Mouse (Mus musculus) hindbrain, embryonic 14.5 days (tissue): ENCODE data around the gene Pidd1. TPM values are rescaled to one million over a fixed set of nuclear protein-coding genes. Genes with fewer than 3 reads are reported as not detected.

ENCODE experiments used
- ATAC-seq: fragments of 200-750 bp; cut with Nextera tagmentation; 2 replicates; pipeline ENCODE4 v1.8.0; 2017; ENCODE audit warnings: moderate number of reproducible peaks, mild to moderate bottlenecking, moderate TSS enrichment, moderate library complexity; ENCODE audit not compliant: low FRiP score
- DNase-seq: peaks from one replicate; pipeline ENCODE4 v3.0.0-alpha.2; 2015; ENCODE audit warnings: low spot score
- H3K27ac ChIP-seq: fragments of 300-500 bp; sonication (generic); 2 replicates; pipeline ENCODE4 v1.5.1; 2014; ENCODE audit warnings: mild to moderate bottlenecking, moderate library complexity
- H3K27me3 ChIP-seq: fragments of 300-500 bp; sonication (generic); 2 replicates; pipeline ENCODE4 v1.6.1; 2014; ENCODE audit warnings: mild to moderate bottlenecking, low read length, mixed read lengths; ENCODE audit not compliant: control insufficient read depth, insufficient read depth
- H3K36me3 ChIP-seq: fragments of 300-500 bp; sonication (generic); replicated peaks from 2 replicates; pipeline ENCODE4 v1.6.1; 2014; ENCODE audit not compliant: control insufficient read depth, insufficient read depth
- H3K4me1 ChIP-seq: fragments of 300-500 bp; sonication (generic); replicated peaks from 2 replicates; pipeline ENCODE4 v1.6.1; 2014; ENCODE audit warnings: antibody characterized with exemption, low read length, mixed read lengths; ENCODE audit not compliant: control insufficient read depth, insufficient read depth
- H3K4me2 ChIP-seq: fragments of 300-500 bp; sonication (generic); replicated peaks from 2 replicates; pipeline ENCODE4 v1.6.1; 2014; ENCODE audit warnings: mild to moderate bottlenecking, moderate library complexity
- H3K4me3 ChIP-seq: fragments of 300-500 bp; sonication (generic); replicated peaks from 2 replicates; pipeline ENCODE4 v1.5.1; 2014; ENCODE audit warnings: mild to moderate bottlenecking, low read length
- H3K9ac ChIP-seq: fragments of 300-500 bp; sonication (generic); 2 replicates; pipeline ENCODE4 v1.6.1; 2014
- H3K9me3 ChIP-seq: fragments of 300-500 bp; sonication (generic); 2 replicates; pipeline ENCODE4 v1.6.1; 2016; ENCODE audit warnings: low read length; ENCODE audit not compliant: control insufficient read depth
- WGBS: fragments of 180-500 bp; shearing (Covaris S2); extraction: QIAGEN DNeasy Blood & Tissue Kit; methylation state at CpG from one replicate; pipeline ENCODE4 v1.1.7; 2014; 5-methylcytosine and 5-hydroxymethylcytosine counted together
- polyA plus RNA-seq: library from polyadenylated mRNA; unstranded; fragments of >200 nt; fragmentation: Nextera tagmentation; extraction: Ambion mirVana; gene quantifications from 2 replicates; pipeline ENCODE4 v1.2.1, GENCODE M21; 2014

The Pidd1 gene
- polyA plus RNA-seq, 1 experiment from 2014 or later: 4.2 TPM

GRCm38 (mm10) chr7:141395348-141395747, 48.5 kb downstream of the Pidd1 start:
- peaks cover 12% of the 10 kb centered on the region for H3K4me1 ChIP-seq
- H3K4me2 ChIP-seq: no peak overlapping the region
- H3K4me3 ChIP-seq: no peak overlapping the region
- H3K27ac ChIP-seq: no peak overlapping the region
- DNase-seq: no peak
- peaks cover 48% of the 10 kb centered on the region for H3K36me3 ChIP-seq
- no peak for ATAC-seq
- H3K9me3 ChIP-seq: no peaks in the 10 kb centered on the region
- 74% methylated on average over 1 of the region's 1 CpGs for WGBS
- H3K27me3 ChIP-seq: no peaks in the 10 kb centered on the region
- H3K9ac ChIP-seq: no peak overlapping the region

DNA sequence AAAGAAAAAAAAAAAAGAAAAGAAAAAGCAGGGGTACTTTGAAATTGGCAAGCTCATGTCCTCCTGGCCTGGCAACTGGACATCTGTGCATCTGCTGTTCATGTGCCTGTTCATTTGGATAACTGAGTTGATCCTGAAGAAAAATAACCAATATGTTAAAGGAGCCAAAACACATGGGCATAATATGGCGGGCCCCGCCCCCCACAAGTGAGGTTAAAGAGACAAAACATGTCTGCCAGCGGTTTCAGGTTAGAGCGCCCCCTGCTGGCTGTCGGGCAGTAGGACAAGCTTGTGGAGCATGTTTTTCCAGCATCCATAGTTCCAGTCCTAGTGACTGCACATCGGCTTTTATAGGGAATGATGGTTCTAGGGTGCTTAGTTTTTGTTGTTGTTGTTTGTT, 49.1 kb downstream of the Pidd1 start:
- H3K27ac ChIP-seq: no peak overlapping the region
- H3K9ac ChIP-seq: no peak overlapping the region
- ATAC-seq: no peak
- 22% methylated on average over 6 of the region's 6 CpGs for WGBS
- no peaks in the 10 kb centered on the region for H3K9me3 ChIP-seq
- peak; percentile 55 for DNase-seq
- peaks cover 12% of the 10 kb centered on the region for H3K4me1 ChIP-seq
- no peak overlapping the region for H3K4me3 ChIP-seq
- H3K36me3 ChIP-seq: peaks cover 42% of the 10 kb centered on the region
- H3K27me3 ChIP-seq: no peaks in the 10 kb centered on the region
- no peak overlapping the region for H3K4me2 ChIP-seq

GRCm38 (mm10) chr7:141394158-141394557, 49.7 kb downstream of the Pidd1 start:
- 92% methylated on average over 7 of the region's 7 CpGs for WGBS
- DNase-seq: no peak
- Histone ChIP-seq H3K4me3 (no peak overlapping the region), H3K9me3 (no peaks in the 10 kb centered on the region), H3K36me3 (peaks cover 36% of the 10 kb centered on the region), H3K27ac (no peak overlapping the region), H3K4me2 (no peak overlapping the region), H3K27me3 (no peaks in the 10 kb centered on the region), H3K9ac (no peak overlapping the region), H3K4me1 (peaks cover 12% of the 10 kb centered on the region)
- ATAC-seq: no peak

- WGBS: 26% methylated on average over 9 of the region's 9 CpGs
- H3K4me1 ChIP-seq: peaks cover 12% of the 10 kb centered on the region
- no peak for ATAC-seq
These were observed 51.1 kb downstream of the Pidd1 start for GRCm38 (mm10) chr7:141392552-141393222.

GRCm38 (mm10) chr7:141391625-141392551, 51.9 kb downstream of the Pidd1 start, which contains the start of gene Taldo1:
Gene Taldo1, plus strand, starts transcription at chr7:141392199.
- peaks cover 14% of the 10 kb centered on the region for H3K36me3 ChIP-seq
- peak within 1 kb of the TSS; percentile 95 for H3K4me2 ChIP-seq
- DNase-seq (peak; percentile 93), ATAC-seq (peak; percentile 94)
- under 1% methylated on average over 57 of the region's 57 CpGs for WGBS
- H3K9ac ChIP-seq: peak within 1 kb of the TSS; percentile 87
- H3K9me3 ChIP-seq: no peaks in the 10 kb centered on the region
- H3K4me1 ChIP-seq: peaks cover 12% of the 10 kb centered on the region
- peak within 1 kb of the TSS; percentile 73 for H3K27ac ChIP-seq
- H3K27me3 ChIP-seq: no peaks in the 10 kb centered on the region
- H3K4me3 ChIP-seq: peak within 1 kb of the TSS; percentile 55

More at GRCm38 (mm10) chr7:141392552-141393222, 51.1 kb downstream of the Pidd1 start:
- Histone ChIP-seq H3K4me2 (peak overlapping the region; percentile 95), H3K9me3 (no peaks in the 10 kb centered on the region), H3K27ac (peak overlapping the region; percentile 73; the same call in 1 of the 2 replicates), H3K4me3 (peak overlapping the region; percentile 55), H3K36me3 (peaks cover 21% of the 10 kb centered on the region), H3K9ac (peak overlapping the region; percentile 87), H3K27me3 (no peaks in the 10 kb centered on the region)
- no peak for DNase-seq

- Histone ChIP-seq H3K9me3 (no peaks in the 10 kb centered on the region), H3K4me3 (no peak overlapping the region), H3K27ac (no peak overlapping the region), H3K4me1 (peaks cover 12% of the 10 kb centered on the region), H3K36me3 (0 out of 2 replicates have a peak, but pooled peaks cover 3% of the 10 kb centered on the region), H3K27me3 (no peaks in the 10 kb centered on the region), H3K4me2 (peak overlapping the region; percentile 95), H3K9ac (no peak overlapping the region; the same call in 1 of the 2 replicates)
- ATAC-seq (no peak), DNase-seq (no peak)
- WGBS: 64% methylated on average over 9 of the region's 9 CpGs
These were observed 53.2 kb downstream of the Pidd1 start for GRCm38 (mm10) chr7:141390326-141391259.

DNA sequence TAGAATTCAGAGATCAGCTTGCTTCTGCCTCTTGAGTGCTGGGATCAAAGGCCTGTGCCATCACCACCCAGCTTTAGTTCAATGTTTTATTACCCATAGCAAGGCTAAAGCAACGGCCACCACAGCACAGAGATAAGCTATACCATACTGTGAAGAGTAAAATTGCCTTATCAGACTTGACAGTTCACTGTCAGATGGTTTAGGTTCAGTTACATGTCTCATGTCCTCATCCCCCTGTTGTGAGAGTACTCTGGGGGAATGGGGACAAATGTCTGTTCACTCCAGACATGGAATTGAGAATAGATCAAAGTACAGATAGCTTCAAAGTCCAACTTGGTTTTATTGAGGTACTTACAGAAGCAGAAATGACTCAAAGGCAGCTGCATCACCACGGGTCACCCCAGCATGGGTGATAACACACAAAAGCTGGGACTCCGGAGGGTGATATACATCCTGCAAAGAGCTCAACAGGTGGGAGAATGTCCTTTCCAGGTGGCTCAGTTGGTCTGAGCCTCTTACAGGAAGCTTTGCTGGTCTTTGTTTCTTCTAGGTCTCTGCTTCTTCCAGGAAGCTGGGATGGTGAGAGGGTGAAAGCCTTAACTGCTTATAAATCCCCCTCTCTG, 55.2 kb downstream of the Pidd1 start:
- Histone ChIP-seq H3K36me3 (no peaks in the 10 kb centered on the region), H3K9me3 (no peaks in the 10 kb centered on the region)
- 65% methylated on average over 3 of the region's 3 CpGs for WGBS

More for the DNA sequence above, 55.2 kb downstream of the Pidd1 start:
- H3K4me3 ChIP-seq: no peak overlapping the region
- H3K9ac ChIP-seq: no peak overlapping the region
- ATAC-seq: no peak
- H3K27me3 ChIP-seq: no peaks in the 10 kb centered on the region
- H3K4me2 ChIP-seq: no peak overlapping the region
- DNase-seq: no peak
- no peak overlapping the region for H3K27ac ChIP-seq
- H3K4me1 ChIP-seq: peaks cover 12% of the 10 kb centered on the region
